Mouse (Mus musculus): ENCODE measurements around the gene Slc16a10. TPM values are rescaled to one million over a fixed set of nuclear protein-coding genes. Genes with fewer than 3 reads are reported as not detected.

Gene Slc16a10
- polyA plus RNA-seq, 2 experiments, result 5.6 to 9.6 TPM

DNA sequence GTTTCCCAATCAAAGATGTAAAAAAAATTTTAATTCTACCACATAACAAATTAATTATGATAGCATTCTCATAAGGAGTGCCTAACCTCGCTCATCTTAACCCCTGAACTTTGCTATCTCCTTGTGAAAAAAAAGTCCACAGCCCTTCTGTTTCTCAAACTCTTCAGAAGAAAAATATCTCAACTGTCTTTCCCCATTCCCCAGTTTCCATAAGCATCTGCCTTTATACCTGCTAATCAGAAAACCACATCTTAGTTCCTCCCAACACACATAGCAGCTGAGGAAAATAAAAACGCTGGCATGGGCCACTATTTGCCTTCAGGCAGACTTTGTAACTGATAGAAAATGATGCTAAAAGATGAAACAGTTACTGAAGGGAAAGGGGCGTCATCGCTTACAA lies 17.5 kb downstream of the Slc16a10 start:
- H3K36me3 ChIP-seq (ENCODE audit: control insufficient read depth, insufficient read depth, low read length), result no peaks in the 10 kb centered on the region
- H3K4me1 ChIP-seq (ENCODE audit: control insufficient read depth, insufficient read depth, low read length), result no peaks in the 10 kb centered on the region
- no peaks in the 10 kb centered on the region for H3K27me3 ChIP-seq (ENCODE audit: control insufficient read depth, insufficient read depth, low read length)
- no peak overlapping the region for H3K27ac ChIP-seq (replicated peaks; ENCODE audit: low read depth, low read length)
- ATAC-seq (ENCODE audit: low FRiP score, low read depth), result no peak
- H3K9me3 ChIP-seq (ENCODE audit: control insufficient read depth, low read length), result no peaks in the 10 kb centered on the region
- TF ChIP-seq POLR2A (IDR thresholded peaks at IDR 0.05; ENCODE audit: borderline replicate concordance, extremely low read depth, insufficient read depth, insufficient read length), result no peak
- WGBS, result 78% methylated on average over 4 of the region's 4 CpGs
- H3K4me3 ChIP-seq (replicated peaks; ENCODE audit: low read length), result no peak overlapping the region
- no peak overlapping the region for H3K9ac ChIP-seq (ENCODE audit: low read depth, low read length, severe bottlenecking)
- H3K4me2 ChIP-seq (replicated peaks; ENCODE audit: low read depth, low read length, severe bottlenecking), result no peak overlapping the region
- no peak for DNase-seq (ENCODE audit: low spot score)

GRCm38 (mm10) chr10:40124096-40124495 lies 18.0 kb downstream of the Slc16a10 start:
- Histone ChIP-seq H3K27me3 (ENCODE audit: control insufficient read depth, insufficient read depth, low read length) (no peaks in the 10 kb centered on the region), H3K27ac (replicated peaks; ENCODE audit: low read depth, low read length) (no peak overlapping the region), H3K9ac (ENCODE audit: low read depth, low read length, severe bottlenecking) (no peak overlapping the region), H3K36me3 (ENCODE audit: control insufficient read depth, insufficient read depth, low read length) (no peaks in the 10 kb centered on the region), H3K4me3 (replicated peaks; ENCODE audit: low read length) (no peak overlapping the region), H3K4me2 (replicated peaks; ENCODE audit: low read depth, low read length, severe bottlenecking) (no peak overlapping the region), H3K9me3 (ENCODE audit: control insufficient read depth, low read length) (no peaks in the 10 kb centered on the region), H3K4me1 (ENCODE audit: control insufficient read depth, insufficient read depth, low read length) (no peaks in the 10 kb centered on the region)
- ATAC-seq (ENCODE audit: low FRiP score, low read depth), result no peak
- 86% methylated on average over 2 of the region's 2 CpGs for whole genome bisulfite sequencing
- DNase-seq (ENCODE audit: low spot score), result no peak
- no peak for TF ChIP-seq POLR2A (IDR thresholded peaks at IDR 0.05; ENCODE audit: borderline replicate concordance, extremely low read depth, insufficient read depth, insufficient read length)

GRCm38 (mm10) chr10:40119466-40119865 lies 22.6 kb downstream of the Slc16a10 start:
- Histone ChIP-seq H3K4me2 (replicated peaks; ENCODE audit: low read depth, low read length, severe bottlenecking) (no peak overlapping the region), H3K4me3 (replicated peaks; ENCODE audit: low read length) (no peak overlapping the region), H3K27me3 (ENCODE audit: control insufficient read depth, insufficient read depth, low read length) (no peaks in the 10 kb centered on the region), H3K36me3 (ENCODE audit: control insufficient read depth, insufficient read depth, low read length) (no peaks in the 10 kb centered on the region), H3K4me1 (ENCODE audit: control insufficient read depth, insufficient read depth, low read length) (no peaks in the 10 kb centered on the region), H3K9me3 (ENCODE audit: control insufficient read depth, low read length) (no peaks in the 10 kb centered on the region), H3K27ac (replicated peaks; ENCODE audit: low read depth, low read length) (no peak overlapping the region), H3K9ac (ENCODE audit: low read depth, low read length, severe bottlenecking) (no peak overlapping the region)
- TF ChIP-seq POLR2A (IDR thresholded peaks at IDR 0.05; ENCODE audit: borderline replicate concordance, extremely low read depth, insufficient read depth, insufficient read length), result no peak
- DNase-seq (ENCODE audit: low spot score) (no peak), ATAC-seq (ENCODE audit: low FRiP score, low read depth) (no peak)
- 76% methylated on average over 3 of the region's 3 CpGs for WGBS

- WGBS, result 84% methylated on average over 5 of the region's 5 CpGs
- Histone ChIP-seq H3K4me3 (replicated peaks; ENCODE audit: low read length) (no peak overlapping the region), H3K9ac (ENCODE audit: low read depth, low read length, severe bottlenecking) (no peak overlapping the region), H3K4me2 (replicated peaks; ENCODE audit: low read depth, low read length, severe bottlenecking) (no peak overlapping the region), H3K4me1 (ENCODE audit: control insufficient read depth, insufficient read depth, low read length) (no peaks in the 10 kb centered on the region), H3K27ac (replicated peaks; ENCODE audit: low read depth, low read length) (no peak overlapping the region), H3K9me3 (ENCODE audit: control insufficient read depth, low read length) (no peaks in the 10 kb centered on the region), H3K27me3 (ENCODE audit: control insufficient read depth, insufficient read depth, low read length) (no peaks in the 10 kb centered on the region), H3K36me3 (ENCODE audit: control insufficient read depth, insufficient read depth, low read length) (no peaks in the 10 kb centered on the region)
- TF ChIP-seq POLR2A (IDR thresholded peaks at IDR 0.05; ENCODE audit: borderline replicate concordance, extremely low read depth, insufficient read depth, insufficient read length), result no peak
- ATAC-seq (ENCODE audit: low FRiP score, low read depth), result no peak
- DNase-seq (ENCODE audit: low spot score), result no peak
Measured at GRCm38 (mm10) chr10:40118743-40119387, 23.2 kb downstream of the Slc16a10 start.

DNA sequence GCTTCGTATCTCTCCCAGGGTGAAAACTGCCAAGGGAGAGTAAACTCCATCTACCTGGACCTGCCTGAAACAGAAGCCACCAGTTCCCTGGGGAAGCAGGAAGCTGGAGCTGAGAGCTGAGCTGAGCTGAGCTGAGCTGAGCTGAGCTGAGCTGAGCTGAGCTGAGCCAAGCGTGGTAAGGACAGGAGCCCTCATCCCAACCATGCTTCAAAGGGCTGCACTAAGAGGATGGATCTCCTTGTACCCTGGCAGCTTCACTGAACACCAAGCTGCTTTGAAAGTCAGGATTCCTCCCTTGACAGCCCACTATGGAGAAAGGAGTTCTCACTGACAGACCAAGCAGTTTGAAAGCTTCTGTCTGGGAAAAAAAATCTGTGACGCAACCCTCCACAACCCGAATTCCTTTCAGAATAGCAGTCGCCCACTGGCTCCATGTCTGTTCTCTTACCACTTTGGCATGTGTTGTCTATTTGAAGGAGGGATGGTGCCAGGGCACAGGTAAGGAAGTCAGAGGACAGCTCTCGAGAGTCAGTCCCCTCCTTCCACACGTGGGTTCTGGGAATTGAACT lies 28.5 kb downstream of the Slc16a10 start:
- WGBS, result 82% methylated on average over 7 of the region's 7 CpGs
- H3K9me3 ChIP-seq (ENCODE audit: control insufficient read depth, low read length), result no peaks in the 10 kb centered on the region
- no peak overlapping the region for H3K27ac ChIP-seq (replicated peaks; ENCODE audit: low read depth, low read length)
- DNase-seq (ENCODE audit: low spot score), result no peak
- ATAC-seq (ENCODE audit: low FRiP score, low read depth), result no peak
- H3K4me2 ChIP-seq (replicated peaks; ENCODE audit: low read depth, low read length, severe bottlenecking), result no peak overlapping the region
- no peak for TF ChIP-seq POLR2A (IDR thresholded peaks at IDR 0.05; ENCODE audit: borderline replicate concordance, extremely low read depth, insufficient read depth, insufficient read length)
- H3K27me3 ChIP-seq (ENCODE audit: control insufficient read depth, insufficient read depth, low read length), result no peaks in the 10 kb centered on the region
- no peak overlapping the region for H3K4me3 ChIP-seq (replicated peaks; ENCODE audit: low read length)
- H3K36me3 ChIP-seq (ENCODE audit: control insufficient read depth, insufficient read depth, low read length), result no peaks in the 10 kb centered on the region
- no peak overlapping the region for H3K9ac ChIP-seq (ENCODE audit: low read depth, low read length, severe bottlenecking)
- no peaks in the 10 kb centered on the region for H3K4me1 ChIP-seq (ENCODE audit: control insufficient read depth, insufficient read depth, low read length)

Data from limb, embryonic 14.5 days (tissue).